Mouse (Mus musculus) embryo, embryonic 10 days (tissue): ENCODE results near the gene Zmiz1.

Experiments used
- DNase-seq: peaks from one replicate; pipeline ENCODE4 v3.0.0-alpha.2; 2015; ENCODE audit warnings: low spot score

Zmiz1 gene

DNA sequence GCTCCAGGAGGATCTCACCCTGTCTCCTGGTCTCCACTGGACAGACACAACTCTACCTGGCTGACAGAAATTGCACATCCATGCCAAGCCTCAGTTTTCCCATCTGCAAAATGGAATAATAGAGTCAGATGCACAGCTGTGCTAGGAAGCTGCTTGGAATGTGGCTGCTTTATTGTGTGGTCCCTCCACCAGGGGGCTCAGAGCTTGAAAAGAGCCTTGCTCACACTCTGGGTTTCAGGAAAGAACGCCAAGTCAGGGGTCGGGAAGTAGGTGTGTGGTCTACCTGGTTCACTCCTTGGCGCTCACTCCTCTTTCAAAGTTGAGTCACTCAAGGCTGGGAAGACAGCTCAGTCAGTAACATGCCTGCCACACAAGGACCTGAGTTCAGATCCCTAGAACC lies 101.9 kb downstream of the Zmiz1 start:
- no peak for DNase-seq

GRCm38 (mm10) chr14:25561716-25562115 lies 102.7 kb downstream of the Zmiz1 start:
- peak; percentile 68 for DNase-seq

DNA sequence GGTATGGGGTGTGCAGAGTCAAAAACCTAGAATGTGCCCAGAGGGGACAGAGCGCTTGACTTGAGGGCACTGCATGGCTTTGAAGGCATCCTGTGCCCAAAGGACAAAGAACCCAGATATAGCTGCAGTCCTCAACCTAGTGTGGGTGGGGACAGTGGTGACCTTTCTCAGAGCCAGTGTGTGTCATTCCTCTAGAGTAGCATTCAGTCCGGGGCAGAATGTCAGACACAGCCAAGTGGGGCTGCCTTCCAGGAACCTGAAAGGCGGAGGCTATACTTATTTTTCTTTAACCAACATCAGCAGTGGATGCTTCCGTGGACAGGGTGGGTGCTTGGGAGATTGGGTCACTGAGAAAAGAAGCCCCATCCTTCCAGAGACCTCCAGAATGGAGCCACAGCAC lies 103.5 kb downstream of the Zmiz1 start:
- DNase-seq, result no peak

GRCm38 (mm10) chr14:25562909-25563308 lies 103.9 kb downstream of the Zmiz1 start:
- DNase-seq, result no peak

GRCm38 (mm10) chr14:25564577-25564976 lies 105.6 kb downstream of the Zmiz1 start:
- no peak for DNase-seq

GRCm38 (mm10) chr14:25565344-25566088 lies 106.5 kb downstream of the Zmiz1 start:
- peak; percentile 85 for DNase-seq

DNA sequence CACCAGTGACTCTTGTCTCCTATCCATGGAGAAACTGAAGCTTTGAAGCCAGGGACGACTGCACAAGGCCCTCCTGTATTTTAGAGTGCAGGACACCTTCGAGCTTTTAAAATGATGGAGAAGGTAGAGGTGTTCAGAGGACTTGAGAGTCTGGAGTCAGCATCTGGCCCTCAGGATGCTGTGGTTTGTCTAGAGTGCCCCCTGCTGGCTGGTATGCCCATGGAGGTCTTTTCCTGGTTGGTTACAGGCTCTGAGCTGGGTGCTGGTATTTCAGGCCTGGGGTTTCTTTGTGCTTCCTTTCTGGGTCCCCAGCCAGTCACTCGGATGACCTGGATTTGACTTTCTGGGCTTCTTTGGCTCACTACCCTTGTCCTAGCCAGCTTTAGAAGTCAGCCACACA lies 108.3 kb downstream of the Zmiz1 start:
- peak; percentile 63 for DNase-seq

GRCm38 (mm10) chr14:25567837-25568236 lies 108.9 kb downstream of the Zmiz1 start:
- no peak for DNase-seq

GRCm38 (mm10) chr14:25574047-25574870 lies 115.3 kb downstream of the Zmiz1 start:
- no peak for DNase-seq

DNA sequence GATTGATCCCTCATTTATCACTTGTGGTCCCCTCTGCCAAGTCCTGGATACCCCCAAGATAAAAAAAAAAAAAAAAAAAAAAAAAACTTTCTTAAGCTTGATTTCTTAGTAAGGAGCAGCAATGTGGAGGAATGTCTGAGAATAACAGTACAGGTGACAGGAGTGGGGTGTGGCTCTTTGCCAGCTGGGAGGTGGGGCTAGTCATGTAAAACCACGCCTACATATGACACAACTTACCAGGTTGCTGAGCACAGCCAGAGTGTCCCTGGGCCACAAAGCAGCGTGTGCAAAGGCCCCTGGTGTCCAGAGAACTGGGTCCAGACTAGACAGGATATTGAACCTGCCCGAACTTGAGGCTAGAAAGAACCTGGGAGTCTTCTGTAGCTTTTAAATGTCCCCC lies 117.7 kb downstream of the Zmiz1 start:
- no peak for DNase-seq

DNA sequence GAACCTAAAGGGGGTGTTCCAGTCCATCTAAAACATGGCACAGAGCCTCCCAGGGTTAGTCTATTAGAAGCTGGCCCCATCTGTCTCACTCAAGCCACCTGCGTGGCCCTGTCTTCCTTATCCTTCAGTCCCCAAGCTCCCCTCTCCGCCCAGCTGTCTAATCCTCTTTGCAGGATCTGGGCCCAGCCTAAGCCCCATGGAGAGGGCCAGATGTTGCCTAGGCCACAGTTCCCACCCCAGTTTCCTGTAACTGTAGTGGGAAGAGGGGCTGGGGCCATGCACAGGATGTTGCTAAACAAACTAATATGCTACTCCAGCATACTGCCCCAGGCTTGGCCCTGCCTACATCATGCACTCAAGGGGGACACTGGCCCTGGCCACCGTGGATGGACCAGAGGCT lies 118.4 kb downstream of the Zmiz1 start:
- no peak for DNase-seq

DNA sequence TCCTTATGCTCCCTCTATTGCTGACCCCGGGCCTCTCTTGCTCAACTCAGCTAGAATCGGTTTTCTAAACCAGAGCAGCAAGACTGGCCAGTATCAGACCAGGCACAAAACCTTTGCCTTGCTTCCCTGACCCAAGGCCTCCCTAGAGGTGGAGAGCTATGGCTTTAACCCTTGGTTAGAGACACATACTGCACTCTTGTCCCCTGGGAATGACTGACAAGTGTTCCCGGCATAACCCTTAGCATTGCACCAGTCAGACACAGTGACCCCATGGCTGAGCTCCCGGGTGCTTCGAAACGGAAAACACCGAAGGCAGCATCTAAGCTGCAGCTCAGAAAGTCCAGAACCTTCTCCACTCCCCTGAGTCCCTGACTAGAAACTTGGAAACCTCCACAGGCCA lies 120.6 kb downstream of the Zmiz1 start:
- DNase-seq, result no peak

- DNase-seq, result no peak
Measured at GRCm38 (mm10) chr14:25580397-25580796, 121.4 kb downstream of the Zmiz1 start.

GRCm38 (mm10) chr14:25582603-25583002 lies 123.6 kb downstream of the Zmiz1 start:
- DNase-seq, result no peak

DNA sequence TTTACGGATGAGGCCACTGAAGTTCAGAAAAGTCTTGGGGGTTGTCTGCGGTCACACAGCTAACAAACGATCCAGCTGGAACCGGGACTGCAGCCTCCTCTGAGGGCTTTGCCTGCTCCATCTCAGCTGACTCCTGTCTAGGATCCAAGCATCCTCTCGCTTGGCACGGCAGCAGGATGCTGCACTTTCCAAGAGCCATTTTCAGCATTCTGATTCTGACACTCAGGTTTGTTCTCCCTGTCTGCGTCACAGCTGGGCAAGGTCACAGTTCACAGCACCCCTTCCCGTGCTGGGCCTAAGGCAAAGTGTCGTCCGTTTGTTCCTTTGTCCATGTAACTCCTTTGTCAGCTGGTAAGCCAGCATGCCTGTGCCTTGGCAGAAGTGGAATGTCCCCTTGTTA lies 124.9 kb downstream of the Zmiz1 start:
- DNase-seq, result no peak

GRCm38 (mm10) chr14:25585545-25586301 lies 126.7 kb downstream of the Zmiz1 start:
- DNase-seq, result peak; percentile 89

DNA sequence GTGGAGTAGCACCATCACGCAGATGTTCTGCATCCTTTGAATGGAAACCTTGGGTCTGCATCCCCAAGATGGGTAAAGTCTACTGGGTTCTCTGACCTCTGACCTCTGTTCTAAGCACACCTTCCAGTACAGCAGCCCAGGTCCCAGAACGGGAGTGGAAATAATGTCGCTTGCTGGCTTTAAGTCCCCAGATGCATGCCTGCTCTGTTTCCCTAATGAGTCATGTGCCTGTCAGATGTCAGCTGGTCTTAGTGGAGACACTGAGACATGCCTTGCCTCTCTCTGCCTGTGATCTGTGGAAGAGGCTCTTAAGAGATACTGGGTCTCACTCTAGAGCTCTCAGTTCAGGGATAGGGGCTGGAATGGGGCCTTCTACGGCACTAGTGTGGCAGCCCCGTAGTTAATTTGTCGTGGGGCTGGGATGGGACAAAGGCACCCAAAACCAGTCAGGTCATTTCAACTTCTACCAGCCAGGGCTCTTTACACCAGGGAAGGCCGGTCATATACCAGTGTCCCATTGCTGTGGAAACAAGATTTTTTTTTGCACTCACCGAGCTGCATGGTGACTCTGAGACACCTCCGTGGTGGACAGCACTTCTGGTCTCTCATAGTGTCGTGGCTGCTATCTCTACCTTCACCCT lies 128.0 kb downstream of the Zmiz1 start:
- no peak for DNase-seq

DNA sequence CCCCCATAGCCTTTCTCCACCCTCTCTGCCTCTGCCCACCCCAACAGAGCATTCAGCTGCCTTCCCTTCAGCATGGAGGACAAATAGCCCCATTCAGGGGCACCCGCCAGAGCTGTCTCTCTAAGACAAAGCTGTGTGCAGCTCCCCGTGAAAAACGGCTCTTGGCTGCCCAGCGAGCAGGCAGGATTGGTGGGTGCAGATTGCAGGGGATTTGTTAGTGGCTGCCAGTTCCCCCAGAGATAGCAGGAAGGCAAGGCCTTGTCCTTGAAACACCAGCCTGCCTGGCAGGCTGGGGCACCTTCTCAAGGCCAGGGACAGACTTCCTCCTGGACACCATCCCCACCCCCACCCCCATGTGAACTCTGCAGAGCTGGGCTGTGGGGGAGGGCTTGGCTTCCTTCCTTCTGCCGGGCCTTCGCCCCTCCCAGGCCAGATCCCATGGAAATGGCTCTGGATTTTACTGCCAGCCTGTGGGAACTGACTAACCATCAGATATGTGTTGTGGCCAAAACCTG lies 128.6 kb downstream of the Zmiz1 start:
- DNase-seq, result peak; percentile 59

GRCm38 (mm10) chr14:25588156-25588555 lies 129.2 kb downstream of the Zmiz1 start:
- no peak for DNase-seq

DNA sequence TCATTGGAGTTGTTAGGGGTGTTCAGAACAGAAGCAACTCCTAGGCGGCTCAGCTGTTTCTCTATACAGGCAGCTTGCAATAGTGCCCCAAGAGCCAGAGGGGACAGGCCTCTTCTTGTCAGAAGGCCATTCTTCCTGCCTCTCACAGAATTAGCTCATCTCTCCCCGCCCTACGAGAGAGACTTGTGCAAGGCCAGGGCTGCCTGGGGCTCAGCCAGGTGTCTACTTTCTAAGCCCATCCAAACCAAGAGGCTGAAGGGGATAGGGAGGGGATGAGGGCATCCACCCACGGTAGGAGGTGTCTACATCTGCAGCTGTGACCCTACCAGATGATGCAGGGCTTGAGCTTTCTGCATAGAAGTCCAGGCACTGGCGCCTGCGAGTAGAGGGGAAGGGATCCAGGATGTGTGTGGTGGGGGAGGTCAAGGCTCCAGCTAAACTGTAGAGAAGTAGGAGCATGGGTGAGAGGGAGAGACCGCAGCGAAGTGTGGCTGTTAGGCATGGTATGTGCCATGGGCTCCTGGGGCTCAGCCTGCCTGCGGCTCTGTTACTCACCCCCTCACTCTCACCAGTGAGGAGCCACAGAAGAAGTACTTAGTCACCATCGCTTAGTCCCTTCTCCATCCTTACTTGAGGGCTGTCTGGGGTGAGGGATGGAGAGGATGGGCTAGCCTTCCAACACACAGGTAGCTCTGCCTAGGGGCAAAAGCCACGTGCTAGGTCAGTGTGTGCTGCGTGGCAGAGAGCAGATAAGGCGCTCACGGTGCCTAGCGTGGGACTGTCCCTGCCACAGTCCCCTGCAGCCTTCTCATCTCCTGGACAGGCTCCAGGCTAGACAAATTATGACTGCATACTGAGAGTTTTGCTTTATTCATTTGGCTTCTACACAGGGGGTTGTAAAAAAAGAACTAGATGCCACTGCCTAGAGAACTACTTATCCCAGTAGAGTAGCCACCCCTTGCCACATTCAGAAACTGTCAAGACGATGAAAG lies 130.3 kb downstream of the Zmiz1 start:
- DNase-seq, result no peak

GRCm38 (mm10) chr14:25591000-25591399 lies 132.0 kb downstream of the Zmiz1 start:
- no peak for DNase-seq
